Mouse (Mus musculus) fat pad, adult 2 months (tissue): ENCODE data around the gene AC140267.1.

Source experiments
- DNase-seq: peaks from one replicate; pipeline ENCODE4 v3.0.0-alpha.2; 2011; ENCODE audit warnings: low read depth, low spot score; ENCODE audit errors: extremely low read depth

AC140267.1 gene

DNA sequence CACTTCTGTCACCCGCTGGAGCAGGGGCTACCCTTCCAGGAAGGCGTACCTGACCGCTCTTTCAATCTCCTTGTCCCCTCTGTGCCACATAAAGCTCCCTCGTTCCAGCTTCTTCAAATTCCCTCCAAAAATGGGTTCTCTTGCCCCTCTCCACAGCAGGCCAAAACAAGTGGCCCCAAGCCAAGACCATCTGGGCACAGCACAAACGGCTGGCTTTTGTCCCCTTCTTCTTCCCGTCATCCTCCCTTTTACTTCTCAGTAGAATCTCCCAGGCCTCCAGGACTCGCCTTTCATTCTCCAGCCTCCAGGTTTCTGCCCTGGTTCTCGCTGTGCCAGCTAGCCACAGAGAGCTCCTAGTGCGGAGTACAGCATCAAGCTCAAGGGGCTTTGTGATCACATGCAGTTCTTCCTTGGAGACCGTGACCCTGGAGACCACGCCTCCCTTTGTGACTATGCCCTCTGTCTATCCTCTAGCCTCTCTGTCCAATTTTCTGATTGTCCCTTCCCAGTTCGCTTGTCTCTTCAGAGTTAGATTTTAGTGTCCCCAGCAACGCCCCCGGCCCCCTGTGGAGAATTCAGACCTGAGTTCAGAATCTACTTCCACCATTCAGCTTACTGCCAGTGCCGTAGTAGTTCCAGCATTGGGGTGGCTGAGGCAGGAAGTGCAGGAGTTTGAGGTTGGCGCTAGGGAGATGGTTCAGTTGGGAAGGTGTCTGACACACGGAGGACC, 7.4 kb upstream of the AC140267.1 start:
- DNase-seq = no peak

DNA sequence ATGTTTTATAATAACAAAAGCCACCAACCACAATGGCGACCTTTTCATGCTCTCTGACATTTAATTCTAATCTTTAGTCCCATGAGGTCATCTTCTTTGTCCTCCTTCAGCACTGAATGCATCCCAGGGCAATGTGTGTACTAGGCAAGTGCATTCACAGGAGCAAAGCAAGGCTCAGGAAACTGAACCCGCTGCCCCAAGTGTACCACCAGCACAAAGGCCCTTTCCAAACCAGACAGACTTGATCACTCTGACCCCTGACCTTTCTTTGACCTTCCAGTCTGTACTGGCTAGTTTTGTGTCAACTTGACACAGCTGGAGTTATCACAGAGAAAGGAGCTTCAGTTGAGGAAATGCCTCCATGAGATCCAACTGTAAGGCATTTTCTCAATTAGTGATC, 3.3 kb upstream of the AC140267.1 start:
- DNase-seq = no peak

DNA sequence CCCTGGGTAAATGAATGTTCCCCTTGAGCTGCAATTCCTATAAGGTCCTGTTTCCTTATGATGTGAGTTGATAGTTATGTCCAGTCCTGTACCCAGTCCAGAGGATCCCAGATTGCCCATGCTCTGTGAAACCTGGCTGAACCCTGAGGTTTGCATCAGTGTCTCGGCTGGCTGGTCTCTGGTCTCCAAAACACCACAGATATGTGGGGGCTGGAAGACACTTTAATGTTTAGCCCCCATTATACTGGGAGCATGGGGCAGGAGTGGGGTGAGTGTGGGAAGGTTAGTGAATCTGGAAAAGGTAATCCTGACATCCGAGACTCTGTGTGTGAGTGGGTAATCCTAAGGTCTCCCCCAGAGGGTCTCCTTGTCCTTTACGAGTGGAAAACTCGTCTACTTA, 2.6 kb upstream of the AC140267.1 start:
- DNase-seq = no peak

DNA sequence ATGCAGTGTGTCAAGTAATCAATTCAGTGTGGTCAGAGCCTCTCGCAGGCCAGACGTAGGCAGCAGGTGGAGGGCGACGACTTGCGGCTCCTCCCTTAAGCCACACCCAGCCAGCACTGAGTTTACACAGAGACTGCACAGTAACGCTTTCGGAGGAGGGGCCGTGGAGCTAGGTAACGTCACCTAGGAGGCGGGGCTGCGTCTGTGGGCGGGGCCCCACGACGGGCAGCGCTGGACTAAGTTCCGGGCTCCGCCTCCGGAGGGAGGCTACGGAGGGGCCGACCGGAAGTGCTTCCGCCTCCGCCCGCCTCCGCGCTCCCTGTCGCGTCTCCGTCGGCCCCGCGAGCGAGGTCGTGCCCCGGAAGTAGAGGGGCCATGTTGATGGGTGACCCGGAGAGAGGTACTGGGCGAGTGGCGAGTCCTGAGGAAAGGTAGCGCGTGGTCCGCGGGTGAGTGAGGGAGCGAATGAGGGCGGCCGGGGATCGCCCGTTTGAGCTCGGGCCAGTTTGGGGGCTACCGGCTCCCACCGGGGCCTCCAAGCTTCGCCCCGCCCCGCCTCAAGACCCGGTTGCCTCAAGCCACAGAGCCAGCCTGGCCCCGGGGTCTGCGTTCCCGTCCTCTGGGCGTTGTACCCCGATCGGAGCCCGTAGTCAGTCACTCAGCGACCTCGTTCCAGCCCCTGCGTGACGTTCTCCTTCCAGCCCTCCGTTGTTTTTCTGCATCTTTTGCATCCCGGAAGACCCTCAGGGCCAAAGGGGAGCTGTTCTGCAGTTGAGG, 1.7 kb upstream of the AC140267.1 start, which contains the start of gene Mief1:
Gene Mief1 (plus strand): TSS at position 286 of the 777 bp plus-strand sequence.
- no peak for DNase-seq

DNA sequence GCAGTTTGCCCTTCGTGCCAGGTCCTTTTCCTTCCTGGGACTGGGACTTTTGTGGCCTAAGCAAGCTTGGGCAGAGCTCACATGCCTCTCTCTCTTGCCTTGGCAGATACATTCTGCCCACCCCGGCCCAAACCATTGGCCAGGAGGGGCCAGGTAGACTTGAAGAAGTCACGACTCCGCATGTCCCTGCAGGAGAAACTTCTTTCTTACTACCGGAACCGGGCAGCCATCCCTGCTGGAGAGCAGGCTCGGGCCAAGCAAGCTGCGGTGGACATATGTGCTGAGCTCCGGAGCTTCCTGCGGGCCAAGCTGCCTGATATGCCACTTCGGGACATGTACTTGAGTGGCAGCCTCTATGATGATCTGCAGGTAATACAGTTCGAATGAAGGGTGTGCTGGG, 12.5 kb downstream of the AC140267.1 start:
- DNase-seq = no peak

DNA sequence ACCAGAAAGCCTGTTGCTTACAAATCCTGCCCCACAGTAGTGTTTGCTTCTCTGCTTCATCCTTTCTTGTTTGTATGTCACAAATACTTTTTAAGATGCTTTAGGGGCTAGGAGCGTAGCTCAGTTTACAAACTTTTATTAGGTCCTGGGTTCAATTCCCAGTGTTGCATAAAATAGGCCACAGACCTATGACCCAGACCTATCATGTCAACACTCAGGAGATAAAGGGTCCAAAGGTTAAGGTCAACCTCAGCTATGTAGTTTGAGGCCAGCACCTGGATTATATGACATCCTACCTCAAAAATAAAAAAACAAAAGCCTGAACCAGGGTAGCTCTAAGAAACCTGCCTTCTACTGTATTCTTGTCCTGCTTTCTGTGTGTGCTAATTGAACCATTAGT, 13.0 kb downstream of the AC140267.1 start:
- no peak for DNase-seq

DNA sequence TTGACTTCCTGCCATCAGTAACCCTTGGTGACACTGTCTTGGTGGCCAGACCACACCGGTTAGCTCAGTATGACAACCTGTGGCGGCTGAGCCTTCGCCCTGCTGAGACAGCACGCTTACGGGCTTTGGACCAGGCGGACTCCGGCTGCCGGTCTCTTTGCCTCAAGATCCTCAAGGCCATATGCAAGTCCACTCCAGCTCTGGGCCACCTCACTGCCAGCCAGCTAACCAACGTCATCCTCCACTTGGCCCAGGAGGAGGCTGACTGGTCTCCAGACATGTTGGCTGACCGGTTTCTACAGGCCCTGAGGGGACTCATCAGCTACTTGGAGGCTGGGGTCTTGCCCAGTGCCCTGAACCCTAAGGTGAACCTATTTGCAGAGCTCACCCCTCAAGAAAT, 14.0 kb downstream of the AC140267.1 start:
- DNase-seq = no peak

DNA sequence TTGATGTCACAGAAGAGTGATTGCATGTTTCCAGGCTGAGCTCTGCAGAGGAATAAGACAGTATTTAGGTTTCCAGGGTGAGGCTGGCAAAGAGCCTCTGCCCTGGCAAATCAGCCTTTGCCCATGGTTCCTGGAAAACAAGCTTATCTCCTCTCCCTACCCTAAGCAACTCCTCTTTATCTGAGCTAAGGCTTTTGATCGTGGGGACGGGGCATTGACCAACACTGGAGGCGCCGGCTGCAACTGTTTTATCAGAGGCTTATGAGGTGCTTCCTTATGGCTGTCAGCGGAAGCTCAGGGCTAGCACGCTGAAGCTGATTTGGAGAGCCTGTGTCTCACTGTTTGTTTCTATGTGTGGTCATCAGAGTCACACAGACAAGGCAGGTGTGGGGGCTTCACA, 15.0 kb downstream of the AC140267.1 start:
- DNase-seq = no peak

DNA sequence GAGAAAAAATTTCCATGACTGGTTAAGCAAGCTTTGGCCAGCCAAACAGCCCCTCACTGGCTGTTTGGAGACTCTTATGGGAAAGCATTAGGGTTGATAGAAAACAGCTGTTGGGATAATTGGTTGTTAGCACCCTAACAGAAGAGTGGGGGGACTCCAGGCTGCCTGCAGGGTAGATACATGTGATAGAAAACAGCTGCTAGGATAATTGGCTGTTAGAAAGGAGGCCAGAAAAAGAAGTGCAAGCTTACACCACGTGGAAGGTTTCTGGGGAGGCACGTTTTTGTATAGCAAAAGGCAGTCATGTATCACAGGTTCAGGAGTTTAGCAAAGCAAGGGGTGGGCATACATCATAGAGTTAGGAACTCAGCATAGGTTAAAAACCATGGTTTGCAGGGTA, 17.9 kb downstream of the AC140267.1 start:
- no peak for DNase-seq

DNA sequence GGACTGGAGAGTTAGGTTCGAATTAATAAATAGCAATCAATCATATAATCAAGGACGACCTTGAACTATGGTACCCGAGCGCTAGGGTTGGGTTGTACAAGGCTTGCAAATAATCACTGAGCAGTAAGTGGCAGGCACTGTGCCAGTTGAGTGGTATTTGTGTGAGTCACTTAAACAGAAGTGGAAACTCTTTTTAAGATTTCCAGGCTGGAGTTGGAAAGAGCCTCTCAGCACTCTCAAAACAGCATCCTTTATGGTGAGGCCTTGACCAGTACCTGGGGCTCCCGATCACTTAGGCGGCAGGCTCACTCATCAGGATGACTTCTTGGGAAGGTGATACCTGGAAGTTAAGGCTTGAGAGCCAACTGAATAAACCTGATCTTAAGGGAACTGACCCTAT, 18.6 kb downstream of the AC140267.1 start:
- no peak for DNase-seq

DNA sequence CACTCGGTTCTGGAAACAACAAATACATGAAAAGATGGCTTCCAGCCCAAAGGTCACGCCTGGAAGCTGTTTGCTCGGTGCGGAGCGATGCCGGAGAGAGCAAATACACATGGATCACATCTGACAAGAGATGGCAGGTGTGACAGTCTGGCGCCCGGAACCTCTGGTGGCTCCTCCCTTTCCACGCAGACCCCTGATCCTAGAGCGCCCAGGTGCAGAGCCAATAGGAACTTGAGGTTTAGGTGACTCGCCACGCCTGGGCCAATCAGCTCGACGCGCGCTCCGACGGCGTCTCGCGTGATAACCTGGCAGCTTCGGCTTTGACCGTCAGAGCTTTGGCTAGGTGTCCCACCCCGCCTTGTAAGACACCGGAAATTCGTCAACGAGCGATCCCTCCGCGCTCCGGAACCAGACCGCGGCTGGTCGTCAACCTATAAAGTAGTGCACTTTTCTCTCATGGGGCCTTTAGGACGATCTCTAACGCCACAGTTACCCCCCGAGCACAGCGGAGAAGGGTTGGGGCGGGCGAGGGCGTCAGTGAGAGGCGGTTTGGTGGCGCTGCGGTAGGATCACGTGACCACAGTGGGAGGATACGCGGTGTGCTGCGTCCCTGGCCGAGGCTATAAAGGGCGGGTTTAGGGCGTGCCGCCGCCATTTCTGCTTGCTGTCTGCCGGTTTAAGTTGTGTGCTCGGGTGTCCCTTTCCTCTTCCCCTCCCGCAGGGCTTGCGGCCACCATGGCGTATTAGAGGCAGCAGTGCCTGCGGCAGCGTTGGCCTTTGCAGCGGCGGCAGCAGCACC, 19.4 kb downstream of the AC140267.1 start, which contains the start of gene Atf4:
Gene Atf4 (plus strand): TSS at position 338 of the 799 bp plus-strand sequence.
- DNase-seq = peak; percentile 97

DNA sequence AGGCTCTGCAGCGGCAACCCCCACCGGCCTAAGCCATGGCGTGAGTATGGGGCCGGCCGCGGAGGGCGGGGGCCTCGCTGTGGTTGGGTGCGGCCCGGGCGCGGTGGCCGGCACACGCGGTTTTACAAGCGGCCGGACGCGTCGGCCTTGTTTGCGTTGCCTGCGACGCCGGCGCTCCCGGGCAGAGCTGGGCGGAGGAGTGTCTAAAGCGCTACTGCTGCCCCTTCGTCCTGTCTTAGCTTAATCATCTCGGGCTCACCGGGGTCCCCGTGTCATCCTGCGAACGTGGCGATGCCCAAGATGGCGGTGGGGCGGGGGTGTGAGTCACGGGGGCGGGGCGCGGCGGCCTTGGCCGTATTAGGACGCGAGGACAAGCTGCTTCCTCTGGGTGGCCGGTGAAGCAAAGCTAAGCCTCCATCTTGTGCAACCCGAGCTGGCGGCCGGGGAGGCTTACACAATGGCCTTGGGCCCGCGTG, 20.0 kb downstream of the AC140267.1 start:
- DNase-seq = no peak

DNA sequence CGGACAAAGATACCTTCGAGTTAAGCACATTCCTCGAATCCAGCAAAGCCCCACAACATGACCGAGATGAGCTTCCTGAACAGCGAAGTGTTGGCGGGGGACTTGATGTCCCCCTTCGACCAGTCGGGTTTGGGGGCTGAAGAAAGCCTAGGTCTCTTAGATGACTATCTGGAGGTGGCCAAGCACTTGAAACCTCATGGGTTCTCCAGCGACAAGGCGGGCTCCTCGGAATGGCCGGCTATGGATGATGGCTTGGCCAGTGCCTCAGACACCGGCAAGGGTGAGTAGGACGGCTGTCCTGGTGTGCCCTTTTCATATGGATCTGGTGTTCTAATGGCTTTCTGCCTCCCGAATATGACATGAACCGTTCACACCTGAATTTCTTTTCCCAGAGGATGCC, 20.6 kb downstream of the AC140267.1 start:
- DNase-seq = no peak

DNA sequence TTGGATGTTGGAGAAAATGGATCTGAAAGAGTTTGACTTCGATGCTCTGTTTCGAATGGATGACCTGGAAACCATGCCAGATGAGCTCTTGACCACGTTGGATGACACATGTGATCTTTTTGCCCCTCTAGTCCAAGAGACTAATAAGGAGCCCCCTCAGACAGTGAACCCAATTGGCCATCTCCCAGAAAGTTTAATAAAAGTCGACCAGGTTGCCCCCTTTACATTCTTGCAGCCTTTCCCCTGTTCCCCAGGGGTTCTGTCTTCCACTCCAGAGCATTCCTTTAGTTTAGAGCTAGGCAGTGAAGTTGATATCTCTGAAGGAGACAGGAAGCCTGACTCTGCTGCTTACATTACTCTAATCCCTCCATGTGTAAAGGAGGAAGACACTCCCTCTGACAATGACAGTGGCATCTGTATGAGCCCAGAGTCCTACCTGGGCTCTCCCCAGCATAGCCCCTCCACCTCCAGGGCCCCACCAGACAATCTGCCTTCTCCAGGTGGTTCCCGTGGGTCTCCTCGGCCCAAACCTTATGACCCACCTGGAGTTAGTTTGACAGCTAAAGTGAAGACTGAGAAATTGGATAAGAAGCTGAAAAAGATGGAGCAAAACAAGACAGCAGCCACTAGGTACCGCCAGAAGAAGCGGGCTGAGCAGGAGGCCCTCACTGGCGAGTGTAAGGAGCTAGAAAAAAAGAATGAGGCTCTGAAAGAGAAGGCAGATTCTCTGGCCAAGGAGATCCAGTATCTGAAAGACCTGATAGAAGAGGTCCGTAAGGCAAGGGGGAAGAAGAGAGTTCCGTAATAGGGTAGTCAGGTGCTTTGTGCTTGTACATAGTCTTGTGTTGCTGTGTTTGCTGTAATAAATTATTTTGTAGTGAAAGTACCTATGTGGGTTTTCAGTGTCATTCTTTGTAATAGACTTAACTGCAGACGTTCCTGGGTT, 21.3 kb downstream of the AC140267.1 start:
- DNase-seq = no peak

DNA sequence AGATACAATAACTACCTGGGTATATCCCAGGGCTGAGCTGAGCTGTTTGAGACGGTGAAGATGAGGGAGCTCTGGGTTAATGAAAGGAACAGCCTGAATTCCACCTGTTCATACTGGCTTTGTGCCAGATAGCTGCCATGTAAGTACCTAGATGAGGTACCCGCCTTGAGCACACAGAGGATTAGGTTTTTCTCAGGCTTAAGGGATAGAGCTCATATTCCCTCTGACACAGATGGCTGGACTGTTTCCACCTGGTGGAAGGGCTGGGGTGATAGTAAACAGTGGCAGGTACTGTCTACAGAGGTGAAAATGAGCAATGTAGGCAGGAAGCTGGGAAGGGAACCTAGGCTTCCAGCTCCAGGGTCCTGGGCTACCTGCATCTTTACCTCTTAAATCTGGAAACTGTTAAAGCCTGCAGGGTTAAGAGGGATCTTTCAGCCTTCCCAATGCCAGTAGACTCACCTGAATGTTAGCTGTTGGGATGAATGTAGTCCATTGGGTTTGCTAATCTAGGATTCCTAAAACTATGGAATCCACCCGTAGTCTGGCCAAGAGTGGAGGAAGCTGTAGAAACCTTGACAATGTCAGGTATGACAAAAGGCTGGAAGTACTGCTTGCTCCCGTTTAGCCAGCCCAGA, 22.1 kb downstream of the AC140267.1 start:
- DNase-seq = no peak

DNA sequence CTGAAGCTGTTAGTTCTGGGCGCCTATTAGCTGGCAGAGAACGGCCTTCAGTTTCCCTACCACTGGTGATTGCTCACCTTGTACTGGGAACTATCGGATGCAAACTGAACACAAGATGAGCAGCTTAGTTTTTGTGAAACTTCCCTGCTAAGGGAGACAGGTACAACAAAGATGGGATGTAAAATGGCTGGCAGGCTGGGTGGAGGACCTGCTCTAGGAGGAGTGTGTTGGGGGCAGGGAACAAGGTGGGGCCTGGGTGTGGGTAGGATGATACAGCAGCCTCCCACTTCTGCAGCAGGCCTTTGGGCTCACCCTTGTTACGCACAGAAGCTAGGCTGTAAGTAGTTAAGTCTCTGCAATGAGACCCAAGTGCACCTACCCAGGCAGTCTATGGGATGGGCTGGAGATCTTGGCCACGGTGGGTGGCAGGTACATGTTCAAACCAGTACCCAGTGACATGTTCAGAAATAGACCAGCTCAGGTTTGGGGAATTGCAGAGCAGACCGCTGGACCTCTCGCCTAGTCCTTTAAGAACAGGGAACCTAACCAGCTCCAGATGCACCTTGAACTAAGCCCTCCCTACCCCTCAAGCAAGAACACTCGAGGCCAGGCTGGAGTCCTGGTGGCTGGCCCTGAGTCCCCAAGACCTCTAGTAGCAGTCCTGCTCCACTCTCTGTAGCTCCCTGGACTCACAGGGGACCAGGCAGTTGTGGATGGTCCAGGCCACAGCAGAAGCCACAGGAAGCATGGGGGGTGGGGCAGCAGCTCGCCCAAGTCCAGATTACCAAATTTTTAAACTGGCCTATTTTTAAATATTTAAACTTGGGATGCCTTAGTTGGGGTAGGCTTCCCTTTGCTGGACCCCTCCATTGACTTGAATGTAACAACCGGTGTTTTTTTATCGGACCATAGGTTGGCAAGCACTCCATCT, 22.9 kb downstream of the AC140267.1 start:
- no peak for DNase-seq

DNA sequence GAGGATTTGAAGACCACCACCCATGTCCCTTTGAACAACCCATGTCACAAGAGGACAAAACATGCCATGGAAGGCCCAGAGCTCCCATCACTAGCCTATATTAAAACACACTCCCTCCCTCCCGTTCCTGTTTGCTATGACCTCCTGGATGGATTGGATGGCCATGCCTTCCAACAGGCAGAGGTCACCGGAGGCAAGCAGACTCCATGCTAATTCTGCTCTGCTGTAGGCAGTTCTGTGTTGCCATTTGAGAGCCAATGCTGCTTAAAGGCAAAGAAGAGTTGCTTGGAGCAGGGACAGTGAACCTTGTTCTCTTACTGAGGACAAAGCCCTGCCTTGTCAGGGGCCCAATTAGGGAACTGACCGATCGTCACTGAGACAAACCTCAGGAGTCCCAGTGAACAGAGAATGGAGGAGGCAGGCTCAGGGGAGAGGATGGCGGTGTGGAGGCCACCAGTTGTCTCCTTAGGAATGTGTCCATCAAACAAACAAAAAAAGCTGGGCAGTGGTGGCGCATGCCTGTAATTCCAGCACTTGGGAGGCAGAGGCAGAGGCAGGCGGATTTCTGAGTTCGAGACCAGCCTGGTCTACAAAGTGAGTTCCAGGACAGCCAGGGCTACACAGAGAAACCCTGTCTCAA, 23.9 kb downstream of the AC140267.1 start:
- DNase-seq = no peak

DNA sequence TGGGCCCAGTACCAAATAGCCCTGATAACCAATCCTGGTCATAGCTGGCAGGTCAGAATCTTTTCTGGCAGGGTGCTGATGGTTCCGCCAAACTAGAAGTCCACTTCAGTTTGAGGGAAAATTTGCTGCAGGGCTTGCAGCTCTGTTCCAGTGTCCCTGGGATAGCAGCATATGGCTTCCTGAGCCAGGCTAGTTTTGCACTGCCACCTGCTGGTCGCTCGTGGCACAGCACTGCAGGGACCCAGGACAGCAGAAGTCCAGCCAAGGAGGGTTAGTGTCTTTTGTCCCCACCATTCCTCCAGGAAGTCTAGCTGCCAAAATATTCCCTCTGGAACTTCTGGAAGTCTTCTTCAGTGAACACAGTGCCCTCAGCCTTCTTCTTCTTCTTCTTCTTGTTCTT, 25.0 kb downstream of the AC140267.1 start:
- no peak for DNase-seq
